Mouse (Mus musculus): ENCODE data around the gene Casc1. TPM values are rescaled to one million over a fixed set of nuclear protein-coding genes. Genes with fewer than 3 reads are reported as not detected.

Casc1 gene
- polyA plus RNA-seq, 1 experiment from 2014 or later: 3.0 TPM

DNA sequence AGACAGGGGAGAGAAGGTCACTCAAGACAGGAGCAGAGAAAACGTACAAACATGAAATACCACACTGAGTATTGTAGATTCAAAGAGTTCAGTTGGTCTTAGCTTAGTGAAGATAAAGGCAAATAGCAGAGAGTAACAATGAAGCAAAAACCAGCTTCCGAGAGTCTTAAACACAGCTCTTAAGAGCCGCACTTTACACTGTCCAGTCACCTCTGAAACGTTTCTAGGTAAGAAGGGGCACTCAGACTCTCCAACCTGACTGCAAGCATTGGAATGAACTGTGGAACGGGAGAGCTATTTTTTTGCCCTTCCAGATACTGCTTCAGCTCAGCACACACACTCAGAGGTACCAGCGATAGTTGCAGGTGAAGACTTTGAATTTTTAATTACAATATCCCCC is 29.5 kb upstream of the Casc1 start:
- CTCF ChIA-PET: interaction anchor here (1.1 to 8.0 kb wide), 5 partner anchors 11 to 106 kb away, joined by 3 to 101 read pairs (median 15); no protein-coding TSS in a partner anchor
- DNase-seq (ENCODE audit: low read depth, low spot score) (no peak), ATAC-seq (no peak)
- H3K27me3 ChIP-seq: no peaks in the 10 kb centered on the region
- in situ Hi-C loops (cut with MboI; ENCODE audit: low pct_unique_long_range_greater_than_20kb): loop anchor here (25.0 kb wide), 1 partner anchor 547 kb away; no protein-coding TSS in a partner anchor
- no peak for TF ChIP-seq CTCF (IDR thresholded peaks at IDR 0.05)
- POLR2A ChIA-PET: interaction anchor here (1.2 kb wide), 1 partner anchor 29 kb away, joined by 4 read pairs; the partner anchor contains the start of genes Casc1 and Etfrf1

DNA sequence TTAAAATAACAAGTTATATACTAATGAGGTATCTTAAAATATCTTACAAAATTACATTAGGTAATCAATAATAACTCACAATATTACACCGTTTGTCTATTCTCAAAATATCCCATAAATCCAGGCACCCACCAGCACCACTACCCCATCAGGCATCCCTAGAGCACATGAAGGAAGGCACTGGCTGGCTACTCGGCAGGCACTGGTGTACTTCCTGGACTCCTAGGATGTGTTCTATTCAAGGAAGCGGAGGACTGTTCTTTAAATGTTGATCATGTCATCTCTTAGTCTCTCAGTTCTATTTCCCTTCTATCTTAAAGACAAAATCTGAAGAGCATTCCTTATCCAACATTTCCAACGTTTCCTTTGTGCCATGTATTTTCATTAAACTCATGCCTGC is 26.3 kb upstream of the Casc1 start:
- ATAC-seq (no peak), DNase-seq (ENCODE audit: low read depth, low spot score) (no peak)
- H3K27me3 ChIP-seq: no peaks in the 10 kb centered on the region
- ChIA-PET CTCF (no interaction called here), POLR2A (no interaction called here)
- no peak for TF ChIP-seq CTCF (IDR thresholded peaks at IDR 0.05)
- in situ Hi-C loops (cut with MboI; ENCODE audit: low pct_unique_long_range_greater_than_20kb): loop anchor here (25.0 kb wide), 1 partner anchor 550 kb away; no protein-coding TSS in a partner anchor

DNA sequence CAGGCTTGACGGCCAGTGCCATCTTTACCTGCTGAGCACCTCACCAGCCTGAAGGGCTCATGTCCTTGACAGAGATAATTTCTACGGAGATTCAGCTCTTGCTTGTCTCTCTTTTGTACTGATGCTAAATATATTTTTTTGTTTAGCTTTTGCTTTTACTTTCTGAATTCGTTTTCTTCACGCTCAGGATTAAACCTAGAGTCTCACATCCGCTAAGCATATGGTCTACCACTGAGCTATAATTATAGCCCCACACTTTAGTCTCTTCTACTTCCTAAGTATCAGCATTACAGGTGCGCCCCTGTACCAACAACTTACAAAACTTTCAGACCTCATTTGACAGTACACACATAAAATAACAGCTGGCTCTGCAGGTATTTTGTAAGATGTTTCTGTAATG is 24.6 kb upstream of the Casc1 start:
- ATAC-seq (no peak), DNase-seq (ENCODE audit: low read depth, low spot score) (no peak)
- POLR2A ChIA-PET: no interaction called here
- in situ Hi-C loops (cut with MboI; ENCODE audit: low pct_unique_long_range_greater_than_20kb): loop anchor here (25.0 kb wide), 1 partner anchor 552 kb away; no protein-coding TSS in a partner anchor
- no peak for TF ChIP-seq CTCF (IDR thresholded peaks at IDR 0.05)
- CTCF ChIA-PET: interaction anchor here (1.1 to 1.5 kb wide), 2 partner anchors 10 to 107 kb away, joined by 4 to 5 read pairs; no protein-coding TSS in a partner anchor
- H3K27me3 ChIP-seq: no peaks in the 10 kb centered on the region

DNA sequence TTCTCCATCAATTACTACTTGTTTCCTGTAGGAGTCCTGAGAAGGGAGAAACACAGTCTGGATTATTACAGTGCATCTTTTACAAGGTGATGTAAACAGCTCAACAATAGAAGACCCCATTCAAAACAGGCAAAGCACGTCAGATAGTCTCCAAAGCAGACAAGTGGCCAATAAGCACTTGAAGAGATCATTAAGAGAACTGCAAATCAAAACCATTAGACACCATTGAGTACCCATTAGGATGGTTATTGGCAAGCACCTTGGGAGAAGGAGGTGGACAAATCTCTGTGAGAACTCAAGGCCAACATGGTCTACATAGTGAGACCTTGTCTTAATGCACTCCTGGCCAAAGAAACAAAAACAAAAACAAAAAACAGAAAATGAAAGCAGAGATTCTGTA is 23.6 kb upstream of the Casc1 start:
- POLR2A ChIA-PET: no interaction called here
- no peaks in the 10 kb centered on the region for H3K27me3 ChIP-seq
- no peak for DNase-seq (ENCODE audit: low read depth, low spot score)
- no peak for TF ChIP-seq CTCF (IDR thresholded peaks at IDR 0.05)
- CTCF ChIA-PET: interaction anchor here (1.7 kb wide), 1 partner anchor 10 kb away, joined by 5 read pairs; no protein-coding TSS in a partner anchor
- no peak for ATAC-seq
- in situ Hi-C loops (cut with MboI; ENCODE audit: low pct_unique_long_range_greater_than_20kb): loop anchor here (25.0 kb wide), 1 partner anchor 553 kb away; no protein-coding TSS in a partner anchor

DNA sequence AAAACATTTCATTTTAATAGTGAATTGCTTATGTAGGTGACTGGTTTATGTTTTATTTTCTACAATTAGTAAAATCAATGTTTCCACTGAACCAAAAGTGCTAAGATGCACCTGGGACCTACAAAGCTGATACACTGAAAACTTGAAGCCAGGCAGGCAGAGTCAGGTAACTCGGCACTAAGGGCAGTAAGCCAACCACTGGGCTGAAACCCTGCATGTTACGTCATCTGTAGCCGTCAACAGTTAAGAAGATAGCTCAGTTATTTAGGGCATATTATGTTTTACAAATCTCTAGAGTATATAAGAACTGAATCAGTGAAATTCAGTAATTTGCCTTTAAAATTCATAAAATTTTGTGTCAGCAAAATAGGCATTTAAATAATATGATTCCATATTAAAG is 15.5 kb upstream of the Casc1 start:
- no peaks in the 10 kb centered on the region for H3K27me3 ChIP-seq
- in situ Hi-C loops (cut with MboI; ENCODE audit: low pct_unique_long_range_greater_than_20kb): loop anchor here (25.0 kb wide), 1 partner anchor 561 kb away; no protein-coding TSS in a partner anchor
- ATAC-seq (no peak), DNase-seq (ENCODE audit: low read depth, low spot score) (no peak)
- ChIA-PET CTCF (interaction anchor here (2.7 to 6.8 kb wide), 2 partner anchors 11 to 16 kb away, joined by 10 to 44 read pairs; no protein-coding TSS in a partner anchor), POLR2A (no interaction called here)
- TF ChIP-seq CTCF (IDR thresholded peaks at IDR 0.05): no peak

DNA sequence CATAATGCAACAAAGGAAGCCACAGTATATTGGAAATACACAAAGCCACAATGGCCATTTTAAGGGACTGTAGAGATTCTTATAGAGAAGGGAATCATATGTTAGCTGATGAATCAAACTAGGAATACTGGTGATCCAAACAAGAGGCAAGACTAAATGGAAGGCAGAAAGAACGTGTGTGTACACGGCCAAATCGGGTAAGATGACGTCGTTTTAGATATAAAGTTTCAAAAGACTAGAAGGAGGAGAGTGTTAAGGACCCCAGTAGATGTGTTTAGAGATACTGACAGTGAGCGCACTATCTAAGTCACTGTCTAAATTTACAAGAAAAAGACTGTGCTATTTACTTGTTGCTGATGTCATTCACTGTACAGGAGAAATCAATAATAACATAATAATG is 13.4 kb upstream of the Casc1 start:
- ChIA-PET CTCF (interaction anchor here (0.8 to 3.9 kb wide), 4 partner anchors 9 to 117 kb away, joined by 4 to 15 read pairs (median 6); partner anchors contain the start of genes Casc1 and Etfrf1), POLR2A (no interaction called here)
- DNase-seq (ENCODE audit: low read depth, low spot score) (no peak), ATAC-seq (no peak)
- no peak for TF ChIP-seq CTCF (IDR thresholded peaks at IDR 0.05)
- in situ Hi-C loops (cut with MboI; ENCODE audit: low pct_unique_long_range_greater_than_20kb): no loop called here
- H3K27me3 ChIP-seq: no peaks in the 10 kb centered on the region

DNA sequence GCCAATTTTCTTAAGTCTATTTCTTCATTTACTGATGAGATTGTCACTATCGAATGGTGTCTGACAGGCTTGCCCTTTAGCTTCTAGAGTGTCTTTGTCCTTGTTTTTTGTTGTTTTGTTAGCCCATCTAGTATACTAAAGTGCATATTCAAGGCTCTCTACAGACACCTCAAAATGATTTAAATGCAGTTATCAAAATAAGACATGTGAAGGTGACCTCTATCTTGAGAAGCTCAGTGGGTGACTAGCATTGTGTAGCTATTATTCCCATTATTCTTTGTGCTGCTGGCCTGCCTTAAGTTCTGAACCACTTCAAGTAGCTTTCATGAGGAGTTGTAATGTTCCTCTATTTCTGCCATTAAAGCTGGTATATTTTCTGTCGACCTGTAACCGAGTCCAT is 5.0 kb upstream of the Casc1 start:
- ChIA-PET POLR2A (no interaction called here), CTCF (interaction anchor here (1.1 to 3.8 kb wide), 5 partner anchors 10 to 126 kb away, joined by 4 to 15 read pairs (median 5); no protein-coding TSS in a partner anchor)
- no peak for ATAC-seq
- no peaks in the 10 kb centered on the region for H3K27me3 ChIP-seq
- no peak for DNase-seq (ENCODE audit: low read depth, low spot score)
- in situ Hi-C loops (cut with MboI; ENCODE audit: low pct_unique_long_range_greater_than_20kb): no loop called here
- TF ChIP-seq CTCF (IDR thresholded peaks at IDR 0.05): no peak

DNA sequence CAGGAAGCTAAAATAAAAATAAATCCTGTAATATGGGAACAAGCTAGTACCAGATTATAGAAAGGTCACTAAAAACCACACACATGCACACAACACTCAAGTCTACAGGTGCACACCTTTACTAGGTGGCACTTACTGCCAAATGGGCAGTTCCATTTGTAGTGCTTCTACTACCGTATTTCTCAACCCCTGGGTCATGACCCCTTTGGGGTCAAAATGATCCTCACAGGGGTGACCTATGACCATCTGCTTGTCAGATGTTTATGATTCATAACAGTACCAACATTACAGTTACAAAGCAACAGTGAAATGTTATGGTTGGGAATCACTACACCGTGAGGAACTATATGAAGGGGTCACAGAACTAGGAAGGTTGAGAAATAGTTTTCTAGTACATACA is 3.1 kb upstream of the Casc1 start:
- no peak for TF ChIP-seq CTCF (IDR thresholded peaks at IDR 0.05)
- in situ Hi-C loops (cut with MboI; ENCODE audit: low pct_unique_long_range_greater_than_20kb): no loop called here

DNA sequence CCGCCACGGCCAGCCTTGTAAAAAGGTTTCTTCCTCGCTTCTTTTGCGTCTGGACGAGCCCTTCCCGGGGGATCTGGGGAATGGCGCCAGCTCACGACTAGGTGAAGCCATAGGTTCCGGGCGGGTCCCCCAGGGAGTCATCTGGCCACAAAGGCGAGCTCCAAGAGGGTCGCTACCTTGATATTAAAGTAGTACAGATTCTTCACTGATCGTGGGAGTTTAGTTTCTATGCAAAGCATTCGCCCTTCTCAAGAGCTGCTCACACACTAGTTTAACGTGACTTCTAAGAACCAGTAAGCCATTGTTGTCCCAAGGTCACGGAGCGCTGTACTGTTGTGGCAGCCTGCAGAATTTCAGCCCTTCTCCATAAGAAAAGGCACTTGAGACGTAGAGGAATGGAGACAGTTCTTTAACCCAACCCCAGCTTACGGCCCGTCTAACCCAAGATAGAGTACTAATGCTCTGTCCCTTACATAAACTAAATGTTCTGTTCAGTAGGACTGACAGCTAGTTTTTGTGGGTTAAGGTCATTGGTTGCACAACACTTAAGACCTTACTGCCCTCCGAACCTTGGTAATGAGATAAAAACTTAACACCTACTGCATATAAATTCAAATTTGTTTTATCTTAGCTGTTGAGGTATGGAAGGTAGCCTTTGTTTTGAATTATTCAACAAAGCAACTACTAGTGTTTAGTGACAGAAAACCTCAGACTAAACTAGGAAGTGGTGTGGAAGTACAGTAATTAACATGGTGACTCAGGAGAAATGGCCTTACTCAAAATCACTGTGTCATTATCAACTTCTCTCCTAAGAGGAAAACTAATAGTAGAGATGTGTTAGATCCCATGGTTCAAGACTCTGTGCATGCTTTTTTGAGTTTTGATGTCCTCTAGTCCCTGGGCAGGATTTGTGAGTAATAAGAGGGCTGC is 836 bp upstream of the Casc1 start:
- in situ Hi-C loops (cut with MboI; ENCODE audit: low pct_unique_long_range_greater_than_20kb): no loop called here
- POLR2A ChIA-PET: interaction anchor here (0.6 to 1.7 kb wide), 7 partner anchors 12 to 152 kb away, joined by 3 to 4 read pairs (median 3); partner anchors contain the start of gene Bcat1
- DNase-seq (ENCODE audit: low read depth, low spot score): no peak
- peak; percentile 51 for ATAC-seq
- CTCF ChIA-PET: interaction anchor here (1.3 to 2.5 kb wide), 4 partner anchors 12 to 130 kb away, joined by 3 to 15 read pairs (median 5); no protein-coding TSS in a partner anchor
- no peaks in the 10 kb centered on the region for H3K27me3 ChIP-seq
- no peak for TF ChIP-seq CTCF (IDR thresholded peaks at IDR 0.05)

More for the DNA sequence above, 3.1 kb upstream of the Casc1 start:
- ATAC-seq: no peak
- ChIA-PET POLR2A (no interaction called here), CTCF (interaction anchor here (1.7 to 3.8 kb wide), 3 partner anchors 12 to 28 kb away, joined by 3 to 15 read pairs (median 10); no protein-coding TSS in a partner anchor)
- DNase-seq (ENCODE audit: low read depth, low spot score): no peak
- no peaks in the 10 kb centered on the region for H3K27me3 ChIP-seq

DNA sequence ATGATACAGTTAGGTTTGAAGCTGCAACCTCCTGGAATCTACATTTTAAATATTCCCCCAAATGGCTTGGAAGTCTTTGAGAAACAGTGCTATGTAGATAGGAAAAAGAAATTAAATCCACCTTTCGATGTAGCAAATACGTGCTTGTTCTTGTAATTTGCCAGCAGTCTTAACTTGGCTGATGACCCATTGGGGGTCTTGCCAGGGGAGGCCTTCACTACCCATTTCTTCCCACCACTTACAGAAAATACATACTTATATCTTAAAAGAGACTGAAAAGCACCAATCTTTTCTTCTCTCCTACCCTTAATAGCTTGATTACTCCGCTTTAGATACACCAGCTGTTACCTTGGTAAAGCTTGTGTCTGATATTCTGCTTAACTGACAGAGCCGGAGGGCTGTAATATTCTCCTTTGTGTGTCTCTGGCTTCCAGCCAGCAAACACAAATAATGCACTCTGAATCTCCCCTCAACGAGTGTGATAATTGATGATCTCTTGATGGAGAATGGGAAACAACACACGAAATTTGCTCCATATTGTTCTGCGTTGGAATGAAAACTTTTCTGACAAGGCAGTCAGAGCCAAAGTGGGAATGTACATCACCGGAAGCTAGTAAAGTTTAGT is 637 bp downstream of the Casc1 start:
- no peak for TF ChIP-seq CTCF (IDR thresholded peaks at IDR 0.05)
- ATAC-seq (peak; percentile 29), DNase-seq (ENCODE audit: low read depth, low spot score) (no peak)
- ChIA-PET CTCF (interaction anchor here (1.3 to 2.5 kb wide), 4 partner anchors 10 to 131 kb away, joined by 3 to 15 read pairs (median 5); no protein-coding TSS in a partner anchor), POLR2A (interaction anchor here (0.6 to 1.7 kb wide), 4 partner anchors 120 to 1200 kb away, joined by 3 read pairs; partner anchors contain the start of gene Bcat1)
- H3K27me3 ChIP-seq: no peaks in the 10 kb centered on the region
- in situ Hi-C loops (cut with MboI; ENCODE audit: low pct_unique_long_range_greater_than_20kb): no loop called here

All from Patski (cell line).